Mouse (Mus musculus) bone marrow, adult 2 months (tissue): ENCODE results near the gene Gp1ba.
A peak's percentile ranks its signal among the peaks of the same experiment; 100 is the strongest.

Source experiments
- CTCF ChIP-seq: fragments of 200-500 bp; IDR thresholded peaks from 2 replicates; pipeline ENCODE4 v1.5.1; 2011; ENCODE audit warnings: low read length, control low read depth; ENCODE audit not compliant: control insufficient read depth, insufficient read depth
- POLR2A ChIP-seq: fragments of 200-500 bp; IDR thresholded peaks from 2 replicates; pipeline ENCODE4 v1.6.1; 2011; ENCODE audit warnings: low read depth, mild to moderate bottlenecking, control low read depth, low read length, borderline replicate concordance; ENCODE audit not compliant: control insufficient read depth

GRCm38 (mm10) chr11:70668771-70669505 is 30.0 kb downstream of the Gp1ba start, which contains the start of gene Spag7:
- TF ChIP-seq POLR2A: peak; percentile 78; the same call in 1 of the 2 replicates
- TF ChIP-seq CTCF: peak; percentile 21; the same call in 1 of the 2 replicates
